Mouse (Mus musculus) midbrain, embryonic 11.5 days (tissue): ENCODE measurements around the gene Scamp2. TPM values are rescaled to one million over a fixed set of nuclear protein-coding genes. Genes with fewer than 3 reads are reported as not detected.

ENCODE experiments used
- ATAC-seq: fragments of 200-750 bp; cut with Nextera tagmentation; 2 replicates; pipeline ENCODE4 v1.8.0; 2017; ENCODE audit warnings: moderate TSS enrichment, moderate library complexity; ENCODE audit not compliant: low FRiP score
- DNase-seq: peaks from one replicate; pipeline ENCODE4 v3.0.0; 2015; ENCODE audit warnings: low spot score; ENCODE audit errors: missing footprints
- H3K27ac ChIP-seq: fragments of 300-500 bp; sonication (generic); 2 replicates; pipeline ENCODE4 v1.5.1; 2014; ENCODE audit warnings: low read depth, low read length
- H3K27me3 ChIP-seq: fragments of 300-500 bp; sonication (generic); 2 replicates; pipeline ENCODE4 v1.6.1; 2014; ENCODE audit warnings: mild to moderate bottlenecking, low read length, moderate library complexity, mixed read lengths; ENCODE audit not compliant: control insufficient read depth, insufficient read depth
- H3K36me3 ChIP-seq: fragments of 300-500 bp; sonication (generic); 2 replicates; pipeline ENCODE4 v1.6.1; 2014; ENCODE audit warnings: mild to moderate bottlenecking, low read length, moderate library complexity, mixed read lengths; ENCODE audit not compliant: control insufficient read depth, insufficient read depth
- H3K4me1 ChIP-seq: fragments of 300-500 bp; sonication (generic); 2 replicates; pipeline ENCODE4 v1.6.1; 2014; ENCODE audit warnings: low read length; ENCODE audit not compliant: control insufficient read depth, insufficient read depth
- H3K4me2 ChIP-seq: fragments of 300-500 bp; sonication (generic); 2 replicates; pipeline ENCODE4 v1.6.1; 2014; ENCODE audit warnings: mild to moderate bottlenecking, moderate library complexity
- H3K4me3 ChIP-seq: fragments of 300-500 bp; sonication (generic); 2 replicates; pipeline ENCODE4 v1.5.1; 2014; ENCODE audit warnings: low read depth, low read length
- H3K9ac ChIP-seq: fragments of 300-500 bp; sonication (generic); 2 replicates; pipeline ENCODE4 v1.6.1; 2014; ENCODE audit warnings: low read length
- H3K9me3 ChIP-seq: fragments of 300-500 bp; sonication (generic); 2 replicates; pipeline ENCODE4 v1.6.1; 2016; ENCODE audit warnings: low read length; ENCODE audit not compliant: control insufficient read depth
- WGBS: fragments of 180-500 bp; shearing (Covaris S2); extraction: QIAGEN DNeasy Blood & Tissue Kit; methylation state at CpG from one replicate; pipeline ENCODE4 v1.1.7; 2014; 5-methylcytosine and 5-hydroxymethylcytosine counted together
- polyA plus RNA-seq: library from polyadenylated mRNA; unstranded; fragments of >200 nt; fragmentation: Nextera tagmentation; extraction: Ambion mirVana; gene quantifications from 2 replicates; pipeline ENCODE4 v1.2.1, GENCODE M21; 2014

The Scamp2 gene
- polyA plus RNA-seq, 1 experiment from 2014 or later: 58.2 TPM

GRCm38 (mm10) chr9:57609803-57610202 is 49.1 kb downstream of the Scamp2 start:
- H3K27ac ChIP-seq: no peak overlapping the region
- 73% methylated on average over 3 of the region's 3 CpGs for WGBS
- DNase-seq: no peak
- no peak overlapping the region for H3K4me2 ChIP-seq
- no peak for ATAC-seq
- no peaks in the 10 kb centered on the region for H3K36me3 ChIP-seq
- H3K9me3 ChIP-seq: no peaks in the 10 kb centered on the region
- peaks cover 14% of the 10 kb centered on the region for H3K4me1 ChIP-seq
- H3K27me3 ChIP-seq: 0 out of 2 replicates have a peak, but pooled peaks cover 4% of the 10 kb centered on the region
- H3K9ac ChIP-seq: no peak overlapping the region
- no peak overlapping the region for H3K4me3 ChIP-seq

GRCm38 (mm10) chr9:57610359-57610826 is 49.6 kb downstream of the Scamp2 start:
- Histone ChIP-seq H3K27ac (no peak overlapping the region), H3K4me3 (no peak overlapping the region), H3K36me3 (no peaks in the 10 kb centered on the region), H3K4me2 (no peak overlapping the region), H3K9ac (no peak overlapping the region), H3K4me1 (peaks cover 14% of the 10 kb centered on the region), H3K9me3 (no peaks in the 10 kb centered on the region), H3K27me3 (0 out of 2 replicates have a peak, but pooled peaks cover 4% of the 10 kb centered on the region)
- WGBS: 47% methylated on average over 3 of the region's 3 CpGs
- DNase-seq: no peak
- ATAC-seq: no peak

GRCm38 (mm10) chr9:57612587-57612986 is 51.8 kb downstream of the Scamp2 start:
- 92% methylated on average over 7 of the region's 7 CpGs for WGBS
- ATAC-seq: no peak
- H3K9me3 ChIP-seq: no peaks in the 10 kb centered on the region
- peaks cover 2% of the 10 kb centered on the region for H3K4me1 ChIP-seq
- H3K4me2 ChIP-seq: no peak overlapping the region
- no peak overlapping the region for H3K27ac ChIP-seq
- H3K4me3 ChIP-seq: no peak overlapping the region
- no peaks in the 10 kb centered on the region for H3K27me3 ChIP-seq
- H3K36me3 ChIP-seq: no peaks in the 10 kb centered on the region
- H3K9ac ChIP-seq: no peak overlapping the region
- no peak for DNase-seq

GRCm38 (mm10) chr9:57613975-57614374 is 53.2 kb downstream of the Scamp2 start:
- H3K36me3 ChIP-seq: no peaks in the 10 kb centered on the region
- peaks cover 2% of the 10 kb centered on the region for H3K4me1 ChIP-seq
- no peak overlapping the region for H3K4me2 ChIP-seq
- DNase-seq (no peak), ATAC-seq (no peak)
- WGBS: 87% methylated on average over 7 of the region's 7 CpGs
- H3K27ac ChIP-seq: no peak overlapping the region
- no peaks in the 10 kb centered on the region for H3K27me3 ChIP-seq
- H3K4me3 ChIP-seq: no peak overlapping the region
- H3K9ac ChIP-seq: no peak overlapping the region
- H3K9me3 ChIP-seq: no peaks in the 10 kb centered on the region

- Histone ChIP-seq H3K27ac (no peak overlapping the region), H3K4me1 (peaks cover 2% of the 10 kb centered on the region), H3K36me3 (no peaks in the 10 kb centered on the region), H3K9ac (no peak overlapping the region), H3K4me2 (no peak overlapping the region), H3K27me3 (no peaks in the 10 kb centered on the region), H3K9me3 (no peaks in the 10 kb centered on the region), H3K4me3 (no peak overlapping the region)
- no peak for ATAC-seq
- 88% methylated on average over 4 of the region's 4 CpGs for WGBS
- no peak for DNase-seq
Measured at GRCm38 (mm10) chr9:57614786-57615185, 54.0 kb downstream of the Scamp2 start.

- no peak overlapping the region for H3K4me3 ChIP-seq
- ATAC-seq: no peak
Measured at GRCm38 (mm10) chr9:57617556-57618169, 56.9 kb downstream of the Scamp2 start.

GRCm38 (mm10) chr9:57618854-57619253 is 58.1 kb downstream of the Scamp2 start:
- H3K27me3 ChIP-seq: no peaks in the 10 kb centered on the region
- H3K36me3 ChIP-seq: no peaks in the 10 kb centered on the region
- no peak overlapping the region for H3K27ac ChIP-seq
- H3K9me3 ChIP-seq: no peaks in the 10 kb centered on the region
- H3K4me1 ChIP-seq: no peaks in the 10 kb centered on the region; the same call in 1 of the 2 replicates
- no peak overlapping the region for H3K4me3 ChIP-seq
- H3K4me2 ChIP-seq: no peak overlapping the region
- DNase-seq: no peak
- no peak overlapping the region for H3K9ac ChIP-seq
- WGBS: 82% methylated on average over 8 of the region's 8 CpGs
- ATAC-seq: no peak

More at GRCm38 (mm10) chr9:57617556-57618169, 56.9 kb downstream of the Scamp2 start:
- H3K9ac ChIP-seq: no peak overlapping the region
- no peak overlapping the region for H3K27ac ChIP-seq
- H3K4me2 ChIP-seq: no peak overlapping the region
- 78% methylated on average over 8 of the region's 8 CpGs for WGBS
- H3K27me3 ChIP-seq: no peaks in the 10 kb centered on the region
- DNase-seq: no peak
- no peaks in the 10 kb centered on the region for H3K36me3 ChIP-seq
- H3K4me1 ChIP-seq: no peaks in the 10 kb centered on the region; the same call in 1 of the 2 replicates
- no peaks in the 10 kb centered on the region for H3K9me3 ChIP-seq

GRCm38 (mm10) chr9:57620674-57621073 is 59.9 kb downstream of the Scamp2 start, which contains the start of gene Lman1l:
Lman1l (minus strand) TSS chr9:57620774.
- 91% methylated on average over 5 of the region's 5 CpGs for WGBS

GRCm38 (mm10) chr9:57624295-57624694 is 63.6 kb downstream of the Scamp2 start:
- Histone ChIP-seq H3K4me3 (no peak overlapping the region), H3K36me3 (peaks cover 23% of the 10 kb centered on the region), H3K27me3 (no peaks in the 10 kb centered on the region), H3K4me2 (no peak overlapping the region), H3K27ac (no peak overlapping the region), H3K4me1 (no peaks in the 10 kb centered on the region; the same call in 1 of the 2 replicates), H3K9ac (no peak overlapping the region), H3K9me3 (no peaks in the 10 kb centered on the region)
- DNase-seq: no peak
- no peak for ATAC-seq
- WGBS: 92% methylated on average over 7 of the region's 7 CpGs

More at GRCm38 (mm10) chr9:57620674-57621073, 59.9 kb downstream of the Scamp2 start, which contains the start of gene Lman1l:
- DNase-seq (no peak), ATAC-seq (no peak)
- no peaks in the 10 kb centered on the region for H3K27me3 ChIP-seq
- no peaks in the 10 kb centered on the region for H3K9me3 ChIP-seq
- no peak within 1 kb of the TSS for H3K4me2 ChIP-seq
- H3K27ac ChIP-seq: no peak within 1 kb of the TSS
- no peak within 1 kb of the TSS for H3K4me3 ChIP-seq
- H3K36me3 ChIP-seq: peaks cover 4% of the 10 kb centered on the region
- no peaks in the 10 kb centered on the region for H3K4me1 ChIP-seq
- H3K9ac ChIP-seq: no peak within 1 kb of the TSS; the same call in 1 of the 2 replicates
